7 mouse cellular contexts compared by ENCODE assay signal in the genomic region with DNA sequence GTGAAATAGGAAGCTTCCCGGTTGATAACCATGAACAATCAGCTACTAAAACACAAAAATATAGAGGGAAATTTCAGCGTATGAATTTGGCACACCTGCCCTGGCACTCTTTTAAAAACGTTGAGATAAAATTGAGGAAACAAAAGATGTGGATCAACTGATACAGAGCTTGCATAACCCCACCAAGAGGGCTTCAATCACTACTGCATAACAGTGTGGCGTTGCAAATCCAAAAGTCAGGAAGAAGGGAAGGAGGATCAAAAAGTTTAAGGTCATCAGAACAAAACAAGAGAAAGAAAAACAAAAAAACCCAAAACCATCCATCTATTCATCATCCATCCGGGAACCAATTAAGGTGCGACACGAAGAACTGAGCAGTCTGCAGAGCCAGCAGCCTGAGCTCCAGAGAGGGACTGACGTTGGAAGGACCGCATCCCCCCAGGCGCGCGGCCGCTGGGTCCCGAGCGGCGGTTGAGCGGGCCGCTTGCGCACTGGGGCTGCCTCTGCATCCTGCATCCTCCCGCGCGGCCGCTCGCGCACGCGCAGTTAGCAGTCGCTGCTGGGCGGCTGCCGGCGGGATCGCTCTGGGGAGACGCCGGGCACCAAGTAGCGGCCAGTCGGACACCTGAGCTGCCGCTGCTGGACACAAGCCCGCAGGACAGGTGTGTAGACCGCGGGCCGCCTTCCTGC. TPM values are rescaled to one million over a fixed set of nuclear protein-coding genes. Genes with fewer than 3 reads are reported as not detected.
DNase-seq lines count a peak whose midpoint lies in the region; ATAC-seq and TF ChIP-seq lines count a peak whose summit lies in the region.

TSS of gene Clgn (plus strand) at position 552 of the 690 bp plus-strand sequence.

- H3K27me3 ChIP-seq in forebrain, embryonic 13.5 days: peaks cover 14% of the 10 kb centered on the region; the same call in 1 of the 2 replicates
- H3K27me3 ChIP-seq in hindbrain, embryonic 16.5 days (replicated peaks; ENCODE audit: control insufficient read depth, insufficient read depth, low read length): no peaks in the 10 kb centered on the region

- no peak within 1 kb of the TSS for H3K27ac ChIP-seq in forebrain, embryonic 13.5 days
- 0 out of 2 replicates have a peak within 1 kb of the TSS, but pooled peaks have one; percentile 13 for H3K27ac ChIP-seq in hindbrain, embryonic 16.5 days (ENCODE audit: low read depth, low read length)
- H3K27ac ChIP-seq in left cerebral cortex, adult 2 months: peak within 1 kb of the TSS; percentile 12; the same call in 1 of the 2 replicates

- peak within 1 kb of the TSS; percentile 82 for H3K9ac ChIP-seq in forebrain, embryonic 13.5 days
- H3K9ac ChIP-seq in hindbrain, embryonic 16.5 days (ENCODE audit: low read depth, low read length): peak within 1 kb of the TSS; percentile 82

- peak; percentile 23 for ATAC-seq in activated CD4-positive, CD25-positive, alpha-beta regulatory T cell, adult 4 months
- peak; percentile 98 for ATAC-seq in forebrain, embryonic 13.5 days
- ATAC-seq in hindbrain, embryonic 16.5 days: peak; percentile 93

- H3K4me1 ChIP-seq in forebrain, embryonic 13.5 days: peaks cover 6% of the 10 kb centered on the region
- H3K4me1 ChIP-seq in hindbrain, embryonic 16.5 days (ENCODE audit: control insufficient read depth, insufficient read depth, low read depth, low read length): peaks cover 5% of the 10 kb centered on the region; the same call in 1 of the 2 replicates

- H3K4me2 ChIP-seq in forebrain, embryonic 13.5 days: peak within 1 kb of the TSS; percentile 91
- H3K4me2 ChIP-seq in hindbrain, embryonic 16.5 days (ENCODE audit: low read length): peak within 1 kb of the TSS; percentile 66

- no peaks in the 10 kb centered on the region for H3K9me3 ChIP-seq in forebrain, embryonic 13.5 days (replicated peaks)
- H3K9me3 ChIP-seq in hindbrain, embryonic 16.5 days (ENCODE audit: control insufficient read depth, low read length): no peaks in the 10 kb centered on the region

- TF ChIP-seq CTCF in left cerebral cortex, adult 2 months (IDR thresholded peaks at IDR 0.05): no peak

- 6% methylated on average over 41 of the region's 41 CpGs for WGBS in forebrain, embryonic 13.5 days
- 6% methylated on average over 34 of the region's 41 CpGs for WGBS in hindbrain, embryonic 16.5 days

- peak within 1 kb of the TSS; percentile 79 for H3K4me3 ChIP-seq in forebrain, embryonic 13.5 days
- H3K4me3 ChIP-seq in hindbrain, embryonic 16.5 days (ENCODE audit: low read length): peak within 1 kb of the TSS; percentile 74
- H3K4me3 ChIP-seq in left cerebral cortex, adult 2 months: peak within 1 kb of the TSS; percentile 69

- peak; percentile 80 for DNase-seq in cerebellum, adult 11 months
- peak; percentile 80 to 82 for DNase-seq in left cerebral cortex, adult 2 months (ENCODE audit: extremely low spot score in 1 of 2, low spot score in 2 of 2)
- DNase-seq in lung, postnatal 4 days: peak; percentile 52 to 62
- DNase-seq in right cerebral cortex, postnatal 25 days: peak; percentile 81

- intact Hi-C loops in left cerebral cortex, adult 2 months (cut with DNase I): no loop called here

- no peaks in the 10 kb centered on the region for H3K36me3 ChIP-seq in forebrain, embryonic 13.5 days (ENCODE audit: poor library complexity, severe bottlenecking)
- no peaks in the 10 kb centered on the region for H3K36me3 ChIP-seq in hindbrain, embryonic 16.5 days (ENCODE audit: control insufficient read depth, insufficient read depth, low read length)

RNA-seq across cellular contexts. Expression of gene Clgn, which starts in this region (rescaled TPM):
- polyA plus RNA-seq in activated CD4-positive, CD25-positive, alpha-beta regulatory T cell, adult 4 months (2017; shearing (Covaris generic)): under 1 TPM in 1 of 2 experiments, not detected in 1; 0.15 TPM
- 5.4 and 6.1 TPM in 2 replicates for polyA plus RNA-seq in forebrain, embryonic 13.5 days (2015; fragmentation: Nextera tagmentation; extraction: Ambion mirVana)
- 15.8 and 17.0 TPM in 2 replicates for polyA plus RNA-seq in hindbrain, embryonic 16.5 days (2015; fragmentation: Nextera tagmentation; extraction: Ambion mirVana)
- total RNA-seq in left cerebral cortex, adult 2 months (2021): 1 to 10 TPM; 8.7 to 8.8 TPM

Comparison
In these comparisons a context has a peak if more than half of its experiments do, and no peak if none do; other contexts are left out.
1. Peak in ATAC-seq in activated CD4-positive, CD25-positive, alpha-beta regulatory T cell, adult 4 months; RNA of the gene not detected or under 1 TPM.
2. ATAC-seq: peak in every context shown above with its lines; median percentile 98 in forebrain, embryonic 13.5 days; 93 in hindbrain, embryonic 16.5 days; 23 in activated CD4-positive, CD25-positive, alpha-beta regulatory T cell, adult 4 months.